Mouse (Mus musculus) heart, embryonic 15.5 days (tissue): ENCODE measurements around the gene Babam1. TPM values are rescaled to one million over a fixed set of nuclear protein-coding genes. Genes with fewer than 3 reads are reported as not detected.

Source experiments
- ATAC-seq: fragments of 200-750 bp; cut with Nextera tagmentation; replicated peaks from 2 replicates; pipeline ENCODE4 v1.8.0; 2017; ENCODE audit warnings: low read depth, moderate TSS enrichment; ENCODE audit not compliant: insufficient number of reproducible peaks, insufficient read depth, low FRiP score
- H3K27ac ChIP-seq: fragments of 300-500 bp; sonication (generic); 2 replicates; pipeline ENCODE4 v1.5.1; 2015; ENCODE audit warnings: mild to moderate bottlenecking, inconsistent platforms
- H3K27me3 ChIP-seq: fragments of 300-500 bp; sonication (generic); 2 replicates; pipeline ENCODE4 v1.6.1; 2015; ENCODE audit warnings: inconsistent platforms
- H3K36me3 ChIP-seq: fragments of 300-500 bp; sonication (generic); 2 replicates; pipeline ENCODE4 v1.6.1; 2015; ENCODE audit warnings: mild to moderate bottlenecking, inconsistent platforms
- H3K4me1 ChIP-seq: fragments of 300-500 bp; sonication (generic); replicated peaks from 2 replicates; pipeline ENCODE4 v1.6.1; 2015; ENCODE audit warnings: inconsistent platforms
- H3K4me2 ChIP-seq: fragments of 300-500 bp; sonication (generic); 2 replicates; pipeline ENCODE4 v1.6.1; 2015; ENCODE audit warnings: inconsistent platforms, mild to moderate bottlenecking, moderate library complexity
- H3K4me3 ChIP-seq: fragments of 300-500 bp; sonication (generic); 2 replicates; pipeline ENCODE4 v1.5.1; 2015; ENCODE audit warnings: mild to moderate bottlenecking, inconsistent platforms
- H3K9ac ChIP-seq: fragments of 300-500 bp; sonication (generic); 2 replicates; pipeline ENCODE4 v1.6.1; 2015; ENCODE audit warnings: mild to moderate bottlenecking, inconsistent platforms
- H3K9me3 ChIP-seq: fragments of 300-500 bp; sonication (generic); replicated peaks from 2 replicates; pipeline ENCODE4 v1.6.1; 2016; ENCODE audit warnings: inconsistent platforms
- WGBS: fragments of 180-500 bp; shearing (Covaris S2); methylation state at CpG from one replicate; pipeline ENCODE4 v1.1.7; 2015; ENCODE audit warnings: mixed read lengths; 5-methylcytosine and 5-hydroxymethylcytosine counted together
- polyA plus RNA-seq: library from polyadenylated mRNA; unstranded; fragments of >200 nt; fragmentation: Nextera tagmentation; extraction: Ambion mirVana; gene quantifications from 2 replicates; pipeline ENCODE4 v1.2.1, GENCODE M21; 2015

Gene Babam1
- polyA plus RNA-seq, 1 experiment from 2014 or later, result 75.5 TPM

DNA sequence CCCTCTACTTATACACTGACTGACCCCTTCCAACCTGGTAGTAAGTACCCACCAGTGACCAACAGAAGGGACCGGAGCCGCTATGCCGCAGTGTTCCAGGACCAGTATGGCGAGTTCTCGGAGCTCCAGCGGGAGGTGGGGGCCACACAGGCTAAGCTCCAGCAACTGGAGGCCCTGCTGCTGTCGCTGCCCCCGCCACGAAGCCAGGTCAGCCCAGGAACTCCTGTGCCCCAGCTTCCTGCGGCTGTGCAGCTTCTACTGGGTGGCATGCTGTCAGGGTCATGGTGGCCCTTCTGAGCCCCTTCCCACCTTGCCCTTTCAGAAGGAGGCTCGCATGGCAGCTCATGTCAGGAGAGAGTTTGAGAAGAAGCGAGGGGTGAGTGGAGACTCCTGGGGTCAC, 24.2 kb upstream of the Babam1 start:
- H3K36me3 ChIP-seq, result peaks cover 32% of the 10 kb centered on the region
- H3K4me3 ChIP-seq, result no peak overlapping the region
- WGBS, result 84% methylated on average over 12 of the region's 12 CpGs
- H3K9ac ChIP-seq, result no peak overlapping the region
- no peak for ATAC-seq
- H3K4me1 ChIP-seq, result peaks cover 55% of the 10 kb centered on the region
- no peaks in the 10 kb centered on the region for H3K9me3 ChIP-seq
- no peaks in the 10 kb centered on the region for H3K27me3 ChIP-seq
- H3K4me2 ChIP-seq, result no peak overlapping the region
- H3K27ac ChIP-seq, result peak overlapping the region; percentile 26

DNA sequence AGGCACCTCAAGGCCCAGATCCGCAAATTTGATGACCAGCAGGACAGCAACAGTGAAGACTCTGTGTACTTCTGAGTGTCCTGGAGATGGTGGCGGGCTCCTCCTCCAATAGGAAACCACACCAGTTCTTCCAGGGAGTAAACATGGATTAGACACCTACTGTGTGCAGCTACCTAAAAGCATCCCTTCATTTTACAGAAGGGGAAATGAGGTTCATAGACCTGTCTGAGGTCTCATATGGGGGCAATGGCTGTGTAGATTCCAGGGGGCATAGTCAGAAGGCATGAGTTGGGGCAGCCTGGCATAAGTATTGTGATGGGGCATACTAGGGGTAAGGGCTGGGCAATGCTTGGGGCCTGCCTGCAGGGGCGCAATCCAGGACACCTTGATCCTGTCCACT, 23.7 kb upstream of the Babam1 start:
- no peak overlapping the region for H3K9ac ChIP-seq
- no peak overlapping the region for H3K27ac ChIP-seq
- H3K27me3 ChIP-seq, result no peaks in the 10 kb centered on the region
- H3K4me3 ChIP-seq, result no peak overlapping the region
- H3K4me2 ChIP-seq, result no peak overlapping the region
- peaks cover 38% of the 10 kb centered on the region for H3K36me3 ChIP-seq
- 82% methylated on average over 3 of the region's 3 CpGs for WGBS
- H3K4me1 ChIP-seq, result peaks cover 50% of the 10 kb centered on the region
- ATAC-seq, result no peak
- H3K9me3 ChIP-seq, result no peaks in the 10 kb centered on the region

DNA sequence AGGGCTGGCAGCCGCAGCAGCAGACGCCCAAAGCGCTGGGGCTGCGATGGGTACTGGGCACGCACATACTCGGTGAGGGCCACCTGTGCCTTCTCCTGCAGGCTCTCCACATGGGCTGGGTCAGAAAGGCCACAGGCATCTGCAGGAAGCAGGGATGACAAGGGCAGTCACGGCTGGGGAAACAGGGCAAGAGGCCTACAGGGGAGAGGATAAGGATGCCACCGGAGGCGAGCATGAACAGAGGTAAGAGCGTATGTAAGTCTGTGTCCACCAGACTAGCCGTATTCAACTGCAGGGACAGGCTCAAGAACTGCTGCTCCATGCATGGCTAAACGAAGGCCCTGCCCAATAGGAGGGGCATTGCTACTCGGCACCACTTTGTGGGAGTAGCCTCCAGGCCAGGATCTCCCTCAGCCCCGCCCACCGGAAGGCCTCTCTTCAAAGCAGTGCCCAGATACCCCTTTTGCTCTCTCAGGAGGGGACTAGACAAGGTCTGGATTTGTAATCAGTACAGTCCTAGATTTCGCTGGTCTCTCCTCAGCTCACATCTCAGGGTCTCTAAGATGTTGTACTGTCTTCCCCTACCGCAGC, 21.9 kb upstream of the Babam1 start:
- Histone ChIP-seq H3K4me2 (no peak overlapping the region), H3K4me1 (peaks cover 54% of the 10 kb centered on the region), H3K27ac (no peak overlapping the region), H3K27me3 (no peaks in the 10 kb centered on the region), H3K36me3 (peaks cover 36% of the 10 kb centered on the region), H3K9ac (no peak overlapping the region), H3K9me3 (no peaks in the 10 kb centered on the region), H3K4me3 (no peak overlapping the region)
- no peak for ATAC-seq
- 72% methylated on average over 17 of the region's 17 CpGs for WGBS

DNA sequence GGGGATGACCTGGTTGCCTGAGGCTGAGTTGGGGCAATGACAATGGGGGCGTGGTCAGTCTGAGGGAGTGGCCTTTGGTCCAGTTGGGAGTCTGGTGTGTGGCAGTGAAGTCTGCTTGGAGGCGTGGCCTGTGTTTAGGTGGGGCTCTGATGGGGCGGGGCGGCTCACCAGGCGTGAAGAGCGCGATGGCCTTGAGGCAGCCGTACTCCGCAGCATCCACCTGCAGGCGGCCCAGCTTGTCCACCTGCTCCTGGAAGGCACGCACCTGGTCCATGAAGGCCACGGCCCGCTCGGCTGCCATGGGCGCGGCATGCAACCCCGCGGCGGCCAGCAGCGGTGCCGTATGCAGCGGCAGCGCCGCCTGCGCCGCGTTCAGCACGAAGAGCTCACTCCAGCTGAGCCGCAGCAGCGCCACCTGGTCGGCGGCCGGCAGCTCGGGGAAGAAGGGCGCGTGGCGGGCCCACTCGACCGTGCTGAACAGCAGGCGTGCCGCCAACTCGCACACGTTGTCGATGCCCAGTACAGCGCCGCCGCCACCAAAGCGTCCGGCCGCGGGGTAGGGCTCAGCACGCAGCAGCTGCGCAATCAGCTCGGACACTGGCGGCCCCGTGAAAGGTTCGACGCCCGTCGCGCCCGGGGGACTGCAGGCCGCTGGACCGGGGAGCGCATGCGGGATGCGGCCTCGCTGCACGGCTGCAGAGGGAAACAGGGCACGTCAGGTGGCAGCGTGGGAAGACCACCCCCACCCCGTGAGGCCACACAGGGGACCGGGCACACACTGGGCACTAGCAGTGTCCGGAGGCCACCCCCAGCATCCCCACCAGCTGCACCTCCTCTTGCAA, 20.9 kb upstream of the Babam1 start:
- Histone ChIP-seq H3K36me3 (peaks cover 36% of the 10 kb centered on the region), H3K9me3 (no peaks in the 10 kb centered on the region), H3K27me3 (no peaks in the 10 kb centered on the region), H3K27ac (peak overlapping the region; percentile 56), H3K9ac (no peak overlapping the region), H3K4me1 (peaks cover 53% of the 10 kb centered on the region), H3K4me2 (peak overlapping the region; percentile 59), H3K4me3 (peak overlapping the region; percentile 25)
- peak; percentile 2; the same call in 1 of the 2 replicates for ATAC-seq
- WGBS, result 13% methylated on average over 70 of the region's 74 CpGs

DNA sequence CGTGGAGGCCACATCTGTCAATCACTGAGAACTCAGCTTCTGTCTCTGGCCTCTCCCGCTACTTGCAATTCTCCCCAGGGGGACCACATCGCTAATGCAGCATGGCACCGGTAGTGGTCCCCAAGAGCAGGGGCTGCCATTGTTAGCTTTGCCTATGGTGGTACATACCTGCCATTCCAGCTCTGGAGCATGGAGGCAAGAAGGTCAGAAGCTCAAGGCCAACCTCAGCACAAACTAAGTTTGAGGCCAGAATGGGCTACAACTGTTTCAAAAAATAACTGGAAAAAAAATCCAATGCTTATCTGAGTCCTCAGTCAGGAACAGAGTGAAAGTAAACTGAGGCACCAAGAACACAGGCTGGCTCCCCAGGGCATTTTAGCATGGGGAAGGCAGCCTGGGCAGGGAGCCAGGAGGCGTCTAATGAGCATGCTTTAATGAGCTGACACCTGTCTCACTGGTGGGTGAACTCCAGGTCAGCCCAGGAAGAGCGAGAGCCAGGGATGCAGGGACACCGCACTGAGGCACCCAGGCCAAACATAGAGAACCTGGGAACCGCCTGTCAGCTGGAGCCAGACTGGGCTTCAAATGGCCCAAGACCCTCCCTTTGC, 20.1 kb upstream of the Babam1 start:
- H3K36me3 ChIP-seq, result peaks cover 36% of the 10 kb centered on the region
- H3K27me3 ChIP-seq, result no peaks in the 10 kb centered on the region
- H3K4me1 ChIP-seq, result peaks cover 52% of the 10 kb centered on the region

DNA sequence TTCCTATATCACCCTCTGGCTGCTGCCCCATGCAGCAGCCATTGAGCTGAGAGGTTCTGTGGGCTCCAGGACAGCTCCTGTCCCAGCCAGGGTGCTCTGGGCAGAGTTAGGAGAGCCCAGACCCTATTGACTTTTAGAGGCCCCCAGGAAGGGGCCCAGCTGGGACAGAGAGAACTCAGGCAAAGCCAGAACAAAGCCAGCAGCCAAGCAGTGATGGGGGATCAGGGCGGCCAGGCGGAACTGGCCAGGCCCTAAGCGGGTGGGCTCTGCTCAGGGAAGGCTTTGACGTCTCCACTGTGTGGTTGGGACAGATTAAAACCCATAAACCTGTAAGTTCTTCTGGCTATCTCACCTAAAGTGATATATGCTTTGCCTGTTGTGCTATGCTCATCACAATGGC, 17.7 kb upstream of the Babam1 start:
- peaks cover 30% of the 10 kb centered on the region for H3K36me3 ChIP-seq
- 71% methylated on average over 4 of the region's 4 CpGs for WGBS
- peaks cover 61% of the 10 kb centered on the region for H3K4me1 ChIP-seq
- H3K4me3 ChIP-seq, result peak overlapping the region; percentile 81
- no peak overlapping the region for H3K27ac ChIP-seq
- H3K4me2 ChIP-seq, result peak overlapping the region; percentile 97
- 0 out of 2 replicates have a peak overlapping the region, but pooled peaks have one; percentile 86 for H3K9ac ChIP-seq
- no peak for ATAC-seq
- no peaks in the 10 kb centered on the region for H3K9me3 ChIP-seq
- H3K27me3 ChIP-seq, result no peaks in the 10 kb centered on the region

More for the DNA sequence above, 20.1 kb upstream of the Babam1 start:
- no peaks in the 10 kb centered on the region for H3K9me3 ChIP-seq
- H3K4me3 ChIP-seq, result peak overlapping the region; percentile 25
- H3K4me2 ChIP-seq, result peak overlapping the region; percentile 59
- 54% methylated on average over 8 of the region's 8 CpGs for WGBS
- no peak for ATAC-seq
- no peak overlapping the region for H3K9ac ChIP-seq
- H3K27ac ChIP-seq, result no peak overlapping the region

DNA sequence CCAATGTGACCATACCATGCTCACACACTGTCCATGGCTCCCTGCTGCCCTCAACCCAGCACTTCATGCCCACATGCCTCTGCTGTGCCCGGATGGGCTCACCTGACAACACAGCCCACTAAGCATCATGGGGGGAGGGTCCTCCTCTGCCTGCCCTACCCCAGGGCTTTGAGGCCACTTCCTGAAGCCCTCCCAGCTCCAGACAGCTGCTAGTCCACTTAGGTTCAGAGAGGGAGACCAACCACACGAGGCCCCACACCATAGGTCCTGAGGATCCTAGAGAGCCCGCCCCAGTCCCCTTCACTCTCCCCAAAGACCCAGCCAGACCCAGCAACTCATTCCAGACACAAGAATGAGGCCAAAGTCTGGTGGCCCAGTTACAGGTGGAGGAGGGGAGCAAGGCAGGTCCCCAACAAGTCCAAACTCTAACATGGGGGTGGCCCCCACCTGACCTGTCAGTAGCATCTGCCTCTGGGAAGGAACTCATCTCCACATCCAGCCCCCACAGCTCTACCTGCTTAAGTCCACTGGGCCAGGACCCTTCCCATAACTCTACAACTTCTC, 17.1 kb upstream of the Babam1 start:
- peaks cover 24% of the 10 kb centered on the region; the same call in 1 of the 2 replicates for H3K36me3 ChIP-seq
- 59% methylated on average over 3 of the region's 3 CpGs for WGBS
- H3K27me3 ChIP-seq, result no peaks in the 10 kb centered on the region
- ATAC-seq, result no peak
- H3K4me3 ChIP-seq, result peak overlapping the region; percentile 81
- peak overlapping the region; percentile 86 for H3K9ac ChIP-seq
- H3K9me3 ChIP-seq, result no peaks in the 10 kb centered on the region
- peaks cover 61% of the 10 kb centered on the region for H3K4me1 ChIP-seq
- peak overlapping the region; percentile 93; the same call in 1 of the 2 replicates for H3K27ac ChIP-seq
- H3K4me2 ChIP-seq, result peak overlapping the region; percentile 97

DNA sequence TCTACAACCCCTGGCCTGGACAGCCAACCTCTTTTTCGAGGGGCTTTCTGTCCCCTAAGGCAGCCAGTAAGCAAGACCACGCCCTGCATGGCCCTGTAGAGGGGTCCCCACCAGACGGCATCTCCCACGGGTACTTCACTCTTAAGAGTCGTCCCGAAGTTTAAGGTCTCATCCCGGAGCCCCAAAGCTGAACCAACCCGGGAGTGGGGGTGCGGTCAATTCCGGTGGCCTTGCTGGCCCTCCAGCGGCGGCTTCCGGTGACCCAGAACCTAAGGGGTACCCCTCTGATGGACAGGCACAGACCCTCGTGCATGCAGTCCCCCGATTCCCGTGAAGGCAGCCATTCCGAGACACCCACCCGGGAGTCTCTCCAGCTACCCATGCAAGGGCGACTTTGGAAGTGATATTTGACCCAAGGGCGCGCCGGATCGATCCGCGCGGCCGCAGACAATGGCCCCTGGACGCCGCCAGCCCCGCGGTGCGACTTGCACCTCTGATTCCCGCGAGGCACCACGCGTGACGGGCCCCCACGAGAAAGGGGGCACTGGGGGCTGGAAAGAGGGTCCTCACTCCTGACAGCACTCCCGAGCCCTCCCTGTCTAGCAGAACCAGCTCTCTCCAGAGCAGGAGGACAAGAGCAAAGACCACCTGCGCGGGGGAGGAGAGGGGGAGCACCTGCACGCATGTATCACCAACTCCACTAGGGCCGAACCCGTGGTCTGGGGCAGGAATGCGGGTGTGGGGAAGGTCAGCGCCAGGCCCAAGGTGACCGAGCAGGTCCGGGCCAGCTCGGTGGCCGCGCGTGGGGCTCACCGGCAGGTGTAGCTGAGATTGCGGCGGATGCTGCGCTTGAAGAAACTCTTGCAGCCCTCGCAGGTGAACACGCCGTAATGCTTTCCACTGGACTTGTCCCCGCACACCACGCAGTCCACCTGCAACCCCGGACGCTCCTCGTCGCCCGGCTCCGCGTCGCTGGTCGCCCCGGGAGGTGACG, 16.2 kb upstream of the Babam1 start:
- 2% methylated on average over 72 of the region's 72 CpGs for WGBS
- Histone ChIP-seq H3K27ac (peak overlapping the region; percentile 93), H3K4me2 (peak overlapping the region; percentile 97), H3K9me3 (no peaks in the 10 kb centered on the region), H3K4me1 (peaks cover 54% of the 10 kb centered on the region), H3K27me3 (no peaks in the 10 kb centered on the region), H3K9ac (peak overlapping the region; percentile 86), H3K4me3 (peak overlapping the region; percentile 81), H3K36me3 (peaks cover 16% of the 10 kb centered on the region; the same call in 1 of the 2 replicates)
- no peak for ATAC-seq

DNA sequence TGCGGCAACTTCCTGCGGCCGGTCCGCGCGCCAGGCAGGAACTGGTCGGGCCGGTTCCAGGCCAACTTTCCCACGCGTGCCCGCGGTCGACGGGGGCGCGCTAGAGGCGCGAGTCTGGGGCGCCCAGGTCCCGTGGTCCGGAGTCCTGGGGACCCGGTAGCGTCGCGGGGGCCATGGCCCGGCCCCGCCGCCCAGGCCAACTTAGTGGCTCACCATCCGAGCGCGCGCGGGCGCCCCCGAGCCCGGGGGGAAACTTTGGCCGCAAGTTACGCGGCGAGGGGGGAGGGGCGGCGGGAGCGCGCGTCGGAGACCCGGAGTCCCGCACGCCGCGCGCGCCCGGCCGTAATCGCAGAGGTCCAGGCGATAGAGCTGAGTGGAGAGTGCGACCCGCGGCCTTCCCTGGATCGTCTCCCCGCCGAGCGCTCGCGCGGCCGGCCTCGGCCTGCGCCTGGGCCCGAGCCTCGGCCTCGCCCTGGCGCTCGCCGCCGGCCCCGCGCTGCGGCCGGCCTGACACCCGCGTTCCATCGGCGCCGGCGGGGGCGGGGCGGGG, 15.2 kb upstream of the Babam1 start, which contains the start of gene Nr2f6:
Nr2f6 (minus strand) TSS at position 540 of the 550 bp plus-strand sequence.
- ATAC-seq, result peak; percentile 51
- WGBS, result under 1% methylated on average over 44 of the region's 89 CpGs
- H3K9me3 ChIP-seq, result no peaks in the 10 kb centered on the region

More for the DNA sequence above, 15.2 kb upstream of the Babam1 start, which contains the start of gene Nr2f6:
- no peaks in the 10 kb centered on the region for H3K27me3 ChIP-seq
- peaks cover 16% of the 10 kb centered on the region; the same call in 1 of the 2 replicates for H3K36me3 ChIP-seq
- peak within 1 kb of the TSS; percentile 97 for H3K4me2 ChIP-seq
- H3K27ac ChIP-seq, result peak within 1 kb of the TSS; percentile 93
- H3K4me1 ChIP-seq, result peaks cover 44% of the 10 kb centered on the region
- peak within 1 kb of the TSS; percentile 86 for H3K9ac ChIP-seq
- peak within 1 kb of the TSS; percentile 81 for H3K4me3 ChIP-seq
